Mouse (Mus musculus): ENCODE data around the gene Tent5b. TPM values are rescaled to one million over a fixed set of nuclear protein-coding genes. Genes with fewer than 3 reads are reported as not detected.

Tent5b gene
- polyA plus RNA-seq, 1 experiment from 2014 or later: 0.09 TPM

- Histone ChIP-seq H3K4me1 (replicated peaks; ENCODE audit: control insufficient read depth, insufficient read depth, low read length) (no peaks in the 10 kb centered on the region), H3K27me3 (replicated peaks; ENCODE audit: control insufficient read depth, insufficient read depth, low read length) (no peaks in the 10 kb centered on the region), H3K36me3 (ENCODE audit: control insufficient read depth, insufficient read depth) (no peaks in the 10 kb centered on the region), H3K9ac (replicated peaks; ENCODE audit: low read depth, low read length) (no peak overlapping the region), H3K27ac (ENCODE audit: low read length) (no peak overlapping the region), H3K4me2 (ENCODE audit: low read length) (no peak overlapping the region), H3K4me3 (replicated peaks; ENCODE audit: low read length) (no peak overlapping the region), H3K9me3 (ENCODE audit: control insufficient read depth, low read length) (no peaks in the 10 kb centered on the region)
- 59% methylated on average over 5 of the region's 5 CpGs for WGBS
- ATAC-seq: no peak
Measured at GRCm38 (mm10) chr4:133447366-133447765, 32.6 kb upstream of the Tent5b start.

- Histone ChIP-seq H3K27ac (ENCODE audit: low read length) (no peak overlapping the region), H3K36me3 (ENCODE audit: control insufficient read depth, insufficient read depth) (no peaks in the 10 kb centered on the region), H3K4me1 (replicated peaks; ENCODE audit: control insufficient read depth, insufficient read depth, low read length) (no peaks in the 10 kb centered on the region), H3K9me3 (ENCODE audit: control insufficient read depth, low read length) (no peaks in the 10 kb centered on the region), H3K27me3 (replicated peaks; ENCODE audit: control insufficient read depth, insufficient read depth, low read length) (no peaks in the 10 kb centered on the region), H3K4me2 (ENCODE audit: low read length) (no peak overlapping the region), H3K9ac (replicated peaks; ENCODE audit: low read depth, low read length) (no peak overlapping the region), H3K4me3 (replicated peaks; ENCODE audit: low read length) (no peak overlapping the region)
- 81% methylated on average over 11 of the region's 11 CpGs for WGBS
- ATAC-seq: no peak
Measured at GRCm38 (mm10) chr4:133447967-133448366, 32.0 kb upstream of the Tent5b start.

DNA sequence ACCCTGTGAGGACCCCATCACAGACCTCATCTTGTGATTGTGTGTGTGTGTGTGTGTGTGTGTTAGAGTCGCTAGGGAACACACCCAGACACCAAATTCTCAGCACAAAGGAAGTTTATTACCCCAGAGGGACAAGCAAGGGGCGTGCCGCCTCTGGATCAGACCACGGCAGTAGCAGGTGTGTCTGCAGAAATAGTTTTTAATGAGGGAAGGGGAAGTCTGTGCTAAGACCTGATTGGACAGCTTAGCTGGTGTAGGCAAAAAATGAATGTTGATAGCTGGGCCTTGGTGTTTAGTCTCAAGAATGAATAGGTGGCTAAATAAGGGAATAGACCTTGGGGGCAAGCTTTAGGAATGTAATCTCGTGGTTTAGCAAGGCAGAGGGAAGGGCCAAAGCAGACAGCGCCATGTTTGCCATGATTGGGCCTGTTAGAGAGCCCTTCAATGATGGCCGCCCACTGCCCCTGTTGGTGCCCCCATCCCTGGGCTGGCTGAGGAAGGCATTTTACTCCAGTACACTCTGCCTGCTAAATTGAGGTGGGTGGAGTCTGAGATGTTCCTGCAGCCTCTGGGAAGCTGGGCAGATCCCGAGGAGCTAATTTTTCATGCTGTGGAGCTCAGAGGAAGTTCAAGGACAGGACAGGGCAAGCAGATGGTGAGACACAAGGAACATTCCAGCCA is 31.1 kb upstream of the Tent5b start:
- Histone ChIP-seq H3K4me2 (ENCODE audit: low read length) (no peak overlapping the region), H3K27me3 (replicated peaks; ENCODE audit: control insufficient read depth, insufficient read depth, low read length) (no peaks in the 10 kb centered on the region), H3K9ac (replicated peaks; ENCODE audit: low read depth, low read length) (no peak overlapping the region), H3K9me3 (ENCODE audit: control insufficient read depth, low read length) (no peaks in the 10 kb centered on the region), H3K4me3 (replicated peaks; ENCODE audit: low read length) (no peak overlapping the region), H3K27ac (ENCODE audit: low read length) (no peak overlapping the region), H3K4me1 (replicated peaks; ENCODE audit: control insufficient read depth, insufficient read depth, low read length) (no peaks in the 10 kb centered on the region), H3K36me3 (ENCODE audit: control insufficient read depth, insufficient read depth) (no peaks in the 10 kb centered on the region)
- WGBS: 70% methylated on average over 8 of the region's 8 CpGs
- no peak for ATAC-seq

- no peaks in the 10 kb centered on the region for H3K9me3 ChIP-seq (ENCODE audit: control insufficient read depth, low read length)
- no peaks in the 10 kb centered on the region for H3K27me3 ChIP-seq (replicated peaks; ENCODE audit: control insufficient read depth, insufficient read depth, low read length)
- WGBS: 18% methylated on average over 13 of the region's 13 CpGs
- no peak for ATAC-seq
- no peak overlapping the region for H3K9ac ChIP-seq (replicated peaks; ENCODE audit: low read depth, low read length)
- no peak overlapping the region for H3K27ac ChIP-seq (ENCODE audit: low read length)
- H3K4me3 ChIP-seq (replicated peaks; ENCODE audit: low read length): no peak overlapping the region
- no peak overlapping the region for H3K4me2 ChIP-seq (ENCODE audit: low read length)
- no peaks in the 10 kb centered on the region for H3K36me3 ChIP-seq (ENCODE audit: control insufficient read depth, insufficient read depth)
- no peaks in the 10 kb centered on the region for H3K4me1 ChIP-seq (replicated peaks; ENCODE audit: control insufficient read depth, insufficient read depth, low read length)
Measured at GRCm38 (mm10) chr4:133449726-133450125, 30.2 kb upstream of the Tent5b start.

GRCm38 (mm10) chr4:133451536-133451935 is 28.4 kb upstream of the Tent5b start:
- WGBS: 10% methylated on average over 10 of the region's 10 CpGs
- H3K36me3 ChIP-seq (ENCODE audit: control insufficient read depth, insufficient read depth): no peaks in the 10 kb centered on the region

DNA sequence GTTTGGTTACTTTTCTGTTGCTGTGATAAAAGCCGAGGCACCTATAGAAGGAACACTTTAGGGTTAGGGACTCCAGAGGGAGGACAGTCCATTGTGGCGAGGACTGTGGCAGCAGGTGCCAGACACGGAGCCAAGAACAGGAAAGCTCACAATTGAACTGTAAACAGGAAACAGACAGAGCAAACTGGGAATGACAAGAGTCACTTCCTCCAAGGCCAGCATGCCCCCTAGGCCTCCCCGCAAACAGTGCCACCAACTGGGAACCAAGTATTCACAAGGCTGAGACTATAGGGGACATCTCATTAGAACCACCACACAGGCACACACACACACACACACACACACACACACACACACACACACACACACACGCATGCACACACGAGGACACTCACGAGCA is 27.5 kb upstream of the Tent5b start:
- H3K9ac ChIP-seq (replicated peaks; ENCODE audit: low read depth, low read length): no peak overlapping the region
- no peaks in the 10 kb centered on the region for H3K4me1 ChIP-seq (replicated peaks; ENCODE audit: control insufficient read depth, insufficient read depth, low read length)
- H3K9me3 ChIP-seq (ENCODE audit: control insufficient read depth, low read length): no peaks in the 10 kb centered on the region
- 0 out of 2 replicates have a peak, but pooled peaks cover 3% of the 10 kb centered on the region for H3K27me3 ChIP-seq (replicated peaks; ENCODE audit: control insufficient read depth, insufficient read depth, low read length)
- no peaks in the 10 kb centered on the region for H3K36me3 ChIP-seq (ENCODE audit: control insufficient read depth, insufficient read depth)
- no peak for ATAC-seq
- H3K27ac ChIP-seq (ENCODE audit: low read length): no peak overlapping the region
- no peak overlapping the region for H3K4me2 ChIP-seq (ENCODE audit: low read length)
- WGBS: 77% methylated on average over 6 of the region's 7 CpGs
- no peak overlapping the region for H3K4me3 ChIP-seq (replicated peaks; ENCODE audit: low read length)

More at GRCm38 (mm10) chr4:133451536-133451935, 28.4 kb upstream of the Tent5b start:
- Histone ChIP-seq H3K4me1 (replicated peaks; ENCODE audit: control insufficient read depth, insufficient read depth, low read length) (no peaks in the 10 kb centered on the region), H3K4me3 (replicated peaks; ENCODE audit: low read length) (no peak overlapping the region), H3K4me2 (ENCODE audit: low read length) (no peak overlapping the region), H3K9me3 (ENCODE audit: control insufficient read depth, low read length) (no peaks in the 10 kb centered on the region), H3K27ac (ENCODE audit: low read length) (no peak overlapping the region), H3K27me3 (replicated peaks; ENCODE audit: control insufficient read depth, insufficient read depth, low read length) (0 out of 2 replicates have a peak, but pooled peaks cover 3% of the 10 kb centered on the region), H3K9ac (replicated peaks; ENCODE audit: low read depth, low read length) (no peak overlapping the region)
- 0 out of 2 replicates have a peak, but pooled peaks have one; percentile 20 for ATAC-seq

DNA sequence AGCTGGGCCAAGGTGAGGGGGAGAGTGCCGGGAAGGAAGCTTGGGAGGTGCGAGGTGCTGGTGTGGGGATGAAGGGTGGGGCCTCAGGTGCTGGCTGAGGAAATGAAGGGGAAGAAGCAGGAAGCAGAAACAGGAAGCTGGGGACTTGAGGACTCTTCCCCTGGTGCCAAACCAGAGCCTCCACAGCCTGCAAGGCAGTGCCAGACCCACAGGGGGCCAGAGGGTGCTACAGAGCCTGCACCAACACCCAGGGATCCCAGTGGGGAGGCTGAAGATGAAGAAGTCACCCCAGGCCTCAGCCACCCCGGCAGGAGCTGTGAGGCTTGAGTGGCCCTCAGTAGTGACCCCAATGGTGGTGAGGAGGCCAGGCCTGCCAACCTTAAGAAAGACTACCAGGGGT is 21.9 kb upstream of the Tent5b start:
- no peak overlapping the region for H3K27ac ChIP-seq (ENCODE audit: low read length)
- H3K9ac ChIP-seq (replicated peaks; ENCODE audit: low read depth, low read length): no peak overlapping the region
- no peaks in the 10 kb centered on the region for H3K4me1 ChIP-seq (replicated peaks; ENCODE audit: control insufficient read depth, insufficient read depth, low read length)
- ATAC-seq: no peak
- no peaks in the 10 kb centered on the region for H3K9me3 ChIP-seq (ENCODE audit: control insufficient read depth, low read length)
- no peaks in the 10 kb centered on the region for H3K36me3 ChIP-seq (ENCODE audit: control insufficient read depth, insufficient read depth)
- H3K4me2 ChIP-seq (ENCODE audit: low read length): no peak overlapping the region
- 0 out of 2 replicates have a peak, but pooled peaks cover 3% of the 10 kb centered on the region for H3K27me3 ChIP-seq (replicated peaks; ENCODE audit: control insufficient read depth, insufficient read depth, low read length)
- WGBS: 78% methylated on average over 3 of the region's 3 CpGs
- H3K4me3 ChIP-seq (replicated peaks; ENCODE audit: low read length): no peak overlapping the region

DNA sequence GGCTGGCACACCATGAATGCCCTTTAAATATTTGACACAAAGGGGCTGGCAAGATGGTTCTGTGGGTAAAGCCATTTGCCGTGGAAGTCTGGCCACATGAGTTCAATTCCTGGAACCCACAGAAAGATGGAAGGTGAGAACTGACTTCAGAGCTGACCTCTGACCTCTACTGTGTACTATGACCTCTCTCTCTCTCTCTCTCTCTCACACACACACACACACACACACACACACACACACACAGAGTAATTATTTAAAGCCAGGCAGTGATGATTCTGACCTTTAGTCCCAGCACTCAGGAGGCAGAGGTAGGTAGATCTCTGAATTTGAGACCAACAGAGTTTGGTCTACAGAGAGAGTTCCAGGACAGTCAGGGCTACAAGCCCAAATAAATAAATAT is 19.9 kb upstream of the Tent5b start:
- Histone ChIP-seq H3K27me3 (replicated peaks; ENCODE audit: control insufficient read depth, insufficient read depth, low read length) (0 out of 2 replicates have a peak, but pooled peaks cover 3% of the 10 kb centered on the region), H3K27ac (ENCODE audit: low read length) (no peak overlapping the region), H3K4me3 (replicated peaks; ENCODE audit: low read length) (no peak overlapping the region), H3K9me3 (ENCODE audit: control insufficient read depth, low read length) (no peaks in the 10 kb centered on the region), H3K4me2 (ENCODE audit: low read length) (no peak overlapping the region), H3K4me1 (replicated peaks; ENCODE audit: control insufficient read depth, insufficient read depth, low read length) (no peaks in the 10 kb centered on the region), H3K9ac (replicated peaks; ENCODE audit: low read depth, low read length) (no peak overlapping the region), H3K36me3 (ENCODE audit: control insufficient read depth, insufficient read depth) (no peaks in the 10 kb centered on the region)
- WGBS: 89% methylated on average over 1 of the region's 1 CpGs
- ATAC-seq: no peak

DNA sequence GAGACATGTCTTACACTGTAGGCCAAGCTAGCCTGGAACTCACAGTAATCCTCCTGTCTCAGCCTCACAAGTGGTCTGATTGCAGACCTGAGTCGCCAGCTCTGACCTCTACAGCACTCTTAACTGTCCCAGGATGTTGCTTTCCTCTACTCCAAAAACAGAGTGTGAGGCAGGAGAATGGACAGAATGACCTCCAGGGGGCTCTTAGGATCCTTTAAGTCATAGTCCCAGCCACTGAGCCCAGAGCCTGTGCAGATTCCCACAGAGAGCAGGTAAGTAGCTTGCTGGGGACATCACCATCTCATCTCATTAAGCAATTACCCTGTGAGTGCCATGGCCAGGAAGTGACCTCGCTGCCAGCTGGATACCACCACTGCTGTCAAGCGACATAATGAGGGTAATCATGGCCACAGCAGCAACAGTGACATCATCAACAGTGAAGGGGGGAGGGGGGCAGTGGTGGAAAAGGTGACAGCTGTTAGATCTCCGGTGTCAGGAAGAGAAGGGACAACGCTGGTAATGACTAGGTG is 19.1 kb upstream of the Tent5b start:
- Histone ChIP-seq H3K4me3 (replicated peaks; ENCODE audit: low read length) (no peak overlapping the region), H3K36me3 (ENCODE audit: control insufficient read depth, insufficient read depth) (no peaks in the 10 kb centered on the region), H3K27ac (ENCODE audit: low read length) (no peak overlapping the region), H3K9ac (replicated peaks; ENCODE audit: low read depth, low read length) (no peak overlapping the region), H3K4me1 (replicated peaks; ENCODE audit: control insufficient read depth, insufficient read depth, low read length) (no peaks in the 10 kb centered on the region), H3K9me3 (ENCODE audit: control insufficient read depth, low read length) (no peaks in the 10 kb centered on the region), H3K4me2 (ENCODE audit: low read length) (no peak overlapping the region), H3K27me3 (replicated peaks; ENCODE audit: control insufficient read depth, insufficient read depth, low read length) (0 out of 2 replicates have a peak, but pooled peaks cover 3% of the 10 kb centered on the region)
- 51% methylated on average over 5 of the region's 5 CpGs for WGBS
- ATAC-seq: no peak

Measured in forebrain, embryonic 16.5 days (tissue).